Mouse (Mus musculus): Measurements from ENCODE around the gene Emc4. TPM values are rescaled to one million over a fixed set of nuclear protein-coding genes. Genes with fewer than 3 reads are reported as not detected.

The Emc4 gene
- total and polyA plus RNA-seq, 2 experiments from 2014 or later: 123 to 246 TPM

DNA sequence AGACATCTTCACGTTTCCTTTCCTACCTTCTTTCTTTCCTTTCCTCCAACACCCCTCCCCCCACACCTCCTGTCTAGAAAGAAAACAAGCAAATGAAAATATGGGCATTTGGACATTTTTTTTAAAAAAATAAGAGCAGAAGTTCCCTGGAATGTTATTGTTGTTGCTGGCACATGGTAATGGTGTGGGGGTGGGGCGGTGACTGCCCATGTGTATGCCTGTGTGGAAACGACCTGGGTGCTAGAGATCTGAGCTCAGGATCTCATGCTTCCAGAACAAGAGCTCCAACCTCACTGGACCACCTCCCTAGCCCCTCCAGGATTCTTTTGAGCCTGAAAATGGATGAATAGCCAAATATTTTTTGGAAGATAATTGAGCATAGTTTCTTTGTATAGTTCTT is 26.7 kb downstream of the Emc4 start:
- H3K27ac ChIP-seq: no peak overlapping the region
- H3K4me1 ChIP-seq (ENCODE audit: insufficient read depth, low read length): no peaks in the 10 kb centered on the region
- no peak overlapping the region for H3K4me3 ChIP-seq (ENCODE audit: low read length)
- H3K27me3 ChIP-seq (ENCODE audit: insufficient read depth, low read length): no peaks in the 10 kb centered on the region
- H3K36me3 ChIP-seq (ENCODE audit: insufficient read depth, low read length): peaks cover 29% of the 10 kb centered on the region
- TF ChIP-seq CTCF (IDR thresholded peaks at IDR 0.05; ENCODE audit: low read depth): no peak
- H3K4me2 ChIP-seq (ENCODE audit: low read depth, low read length): no peak overlapping the region
- no peak overlapping the region for H3K9ac ChIP-seq (replicated peaks; ENCODE audit: low read length)
- ATAC-seq: no peak
- DNase-seq (ENCODE audit: low spot score): no peak
- 77% methylated on average over 3 of the region's 3 CpGs for WGBS
- no peaks in the 10 kb centered on the region for H3K9me3 ChIP-seq (ENCODE audit: low read length)

DNA sequence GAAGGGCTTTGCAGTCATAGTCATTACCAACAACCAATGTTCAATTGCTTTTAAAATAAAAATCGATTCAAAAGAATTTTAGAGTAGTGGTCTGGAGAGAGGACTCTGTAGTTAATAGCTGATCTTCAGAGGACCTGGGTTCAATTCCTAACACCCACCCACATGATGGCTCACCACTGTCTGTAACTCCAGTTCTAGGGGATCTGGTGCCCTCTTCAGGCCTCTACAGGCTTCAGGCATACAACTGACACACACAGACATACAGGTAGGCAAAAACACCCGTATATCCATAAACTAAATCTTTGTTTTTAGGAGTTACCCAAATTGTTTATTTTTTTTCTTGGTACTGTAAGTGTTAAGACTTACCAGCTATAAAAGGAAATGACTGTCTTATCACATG is 28.1 kb downstream of the Emc4 start:
- H3K9ac ChIP-seq (replicated peaks; ENCODE audit: low read length): no peak overlapping the region
- H3K4me2 ChIP-seq (ENCODE audit: low read depth, low read length): no peak overlapping the region
- ATAC-seq (no peak), DNase-seq (ENCODE audit: low spot score) (no peak)
- H3K27me3 ChIP-seq (ENCODE audit: insufficient read depth, low read length): no peaks in the 10 kb centered on the region
- H3K27ac ChIP-seq: no peak overlapping the region
- peak; percentile 31 for TF ChIP-seq CTCF (IDR thresholded peaks at IDR 0.05; ENCODE audit: low read depth)
- 88% methylated on average over 2 of the region's 2 CpGs for WGBS
- H3K4me1 ChIP-seq (ENCODE audit: insufficient read depth, low read length): no peaks in the 10 kb centered on the region
- peaks cover 36% of the 10 kb centered on the region for H3K36me3 ChIP-seq (ENCODE audit: insufficient read depth, low read length)
- H3K4me3 ChIP-seq (ENCODE audit: low read length): no peak overlapping the region
- H3K9me3 ChIP-seq (ENCODE audit: low read length): no peaks in the 10 kb centered on the region

GRCm38 (mm10) chr2:112337211-112337610 is 30.6 kb downstream of the Emc4 start:
- H3K9me3 ChIP-seq (ENCODE audit: low read length): no peaks in the 10 kb centered on the region
- peaks cover 28% of the 10 kb centered on the region for H3K36me3 ChIP-seq (ENCODE audit: insufficient read depth, low read length)
- no peak overlapping the region for H3K4me3 ChIP-seq (ENCODE audit: low read length)
- no peak for TF ChIP-seq CTCF (IDR thresholded peaks at IDR 0.05; ENCODE audit: low read depth)
- WGBS: 85% methylated on average over 6 of the region's 6 CpGs
- no peak overlapping the region for H3K27ac ChIP-seq
- H3K4me1 ChIP-seq (ENCODE audit: insufficient read depth, low read length): no peaks in the 10 kb centered on the region
- ATAC-seq (no peak), DNase-seq (ENCODE audit: low spot score) (no peak)
- no peak overlapping the region for H3K9ac ChIP-seq (replicated peaks; ENCODE audit: low read length)
- H3K27me3 ChIP-seq (ENCODE audit: insufficient read depth, low read length): no peaks in the 10 kb centered on the region
- H3K4me2 ChIP-seq (ENCODE audit: low read depth, low read length): no peak overlapping the region

DNA sequence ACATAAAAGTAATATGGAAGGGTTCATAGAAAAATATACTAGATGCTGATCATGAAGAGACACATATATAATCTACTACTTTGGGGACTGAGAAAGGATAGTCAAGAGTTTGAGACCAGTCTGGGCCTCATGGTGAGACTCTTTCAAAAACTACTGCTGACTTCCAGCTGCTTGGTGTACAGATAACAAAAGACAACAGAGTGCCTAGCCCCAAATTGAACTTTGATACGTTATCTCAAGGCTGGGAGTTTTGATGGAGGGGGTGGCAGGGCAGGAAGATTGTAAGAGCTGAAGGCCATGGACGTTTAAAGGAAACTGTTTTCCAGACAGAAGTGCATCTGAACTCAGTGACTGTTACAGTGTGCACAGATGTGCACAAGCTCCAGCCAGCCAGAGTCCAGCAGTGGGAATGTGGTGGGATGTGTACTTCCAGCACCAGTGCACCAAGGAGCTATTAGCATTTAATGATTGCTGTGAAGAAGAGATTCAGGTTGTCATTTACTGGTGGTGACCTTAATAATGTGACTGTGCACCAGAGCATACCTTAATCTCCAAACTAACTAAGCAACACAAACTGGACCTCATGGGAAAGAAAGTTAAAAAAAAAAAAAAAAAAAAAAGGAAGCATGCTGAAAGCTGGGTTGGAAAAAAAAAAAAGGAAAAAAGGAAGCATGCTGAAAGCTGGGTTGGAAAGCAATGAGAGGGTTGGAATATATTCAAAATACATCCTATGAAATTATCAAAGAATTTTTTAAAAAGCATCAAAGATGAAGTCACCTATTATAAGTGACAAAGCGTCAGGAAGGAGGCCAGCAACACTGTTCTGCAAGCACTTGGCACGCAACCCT is 35.6 kb downstream of the Emc4 start:
- H3K27me3 ChIP-seq (ENCODE audit: insufficient read depth, low read length): no peaks in the 10 kb centered on the region
- H3K4me2 ChIP-seq (ENCODE audit: low read depth, low read length): no peak overlapping the region
- no peak overlapping the region for H3K4me3 ChIP-seq (ENCODE audit: low read length)
- H3K9ac ChIP-seq (replicated peaks; ENCODE audit: low read length): no peak overlapping the region
- H3K36me3 ChIP-seq (ENCODE audit: insufficient read depth, low read length): peaks cover 16% of the 10 kb centered on the region
- H3K4me1 ChIP-seq (ENCODE audit: insufficient read depth, low read length): no peaks in the 10 kb centered on the region
- DNase-seq (ENCODE audit: low spot score) (no peak), ATAC-seq (no peak)
- no peak for TF ChIP-seq CTCF (IDR thresholded peaks at IDR 0.05; ENCODE audit: low read depth)
- no peak overlapping the region for H3K27ac ChIP-seq
- 76% methylated on average over 4 of the region's 4 CpGs for WGBS
- no peaks in the 10 kb centered on the region for H3K9me3 ChIP-seq (ENCODE audit: low read length)

DNA sequence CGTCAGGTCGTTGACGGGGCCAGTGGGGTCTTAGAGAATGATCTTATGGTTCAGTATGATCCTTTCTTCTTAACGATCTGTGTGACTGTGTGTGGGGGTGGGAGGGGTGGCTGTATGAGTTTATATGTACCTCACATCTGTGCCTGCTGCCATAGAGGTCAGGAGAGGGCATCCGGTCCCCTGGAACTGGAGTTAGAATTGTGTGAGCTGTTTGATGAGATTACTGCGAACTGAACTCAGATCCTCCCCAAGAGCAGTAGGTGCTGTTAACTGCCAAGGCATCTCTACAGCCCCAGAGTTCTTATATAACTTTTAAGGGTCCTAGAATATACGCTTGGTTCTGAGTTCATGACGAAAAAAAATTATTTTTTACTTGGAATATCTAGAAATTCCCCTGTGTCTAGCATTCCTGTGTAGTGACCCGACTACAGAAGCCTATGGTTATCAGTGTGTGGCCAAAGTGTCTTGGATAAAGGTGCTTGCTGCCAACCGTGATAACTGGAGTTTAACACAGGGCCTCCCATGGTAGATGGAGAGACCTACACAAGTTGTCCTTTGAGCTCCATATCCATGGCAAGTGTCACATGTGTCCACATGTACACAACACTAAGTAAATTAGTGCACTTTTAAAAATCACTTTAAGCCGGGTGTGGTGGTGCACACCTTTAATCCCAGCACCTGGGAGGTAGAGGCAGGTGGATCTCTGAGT is 39.6 kb downstream of the Emc4 start:
- Histone ChIP-seq H3K36me3 (ENCODE audit: insufficient read depth, low read length) (no peaks in the 10 kb centered on the region), H3K4me3 (ENCODE audit: low read length) (no peak overlapping the region), H3K4me2 (ENCODE audit: low read depth, low read length) (no peak overlapping the region), H3K27ac (no peak overlapping the region), H3K9ac (replicated peaks; ENCODE audit: low read length) (no peak overlapping the region), H3K9me3 (ENCODE audit: low read length) (no peaks in the 10 kb centered on the region), H3K4me1 (ENCODE audit: insufficient read depth, low read length) (no peaks in the 10 kb centered on the region), H3K27me3 (ENCODE audit: insufficient read depth, low read length) (no peaks in the 10 kb centered on the region)
- ATAC-seq (no peak), DNase-seq (ENCODE audit: low spot score) (no peak)
- no peak for TF ChIP-seq CTCF (IDR thresholded peaks at IDR 0.05; ENCODE audit: low read depth)
- WGBS: 91% methylated on average over 11 of the region's 11 CpGs

DNA sequence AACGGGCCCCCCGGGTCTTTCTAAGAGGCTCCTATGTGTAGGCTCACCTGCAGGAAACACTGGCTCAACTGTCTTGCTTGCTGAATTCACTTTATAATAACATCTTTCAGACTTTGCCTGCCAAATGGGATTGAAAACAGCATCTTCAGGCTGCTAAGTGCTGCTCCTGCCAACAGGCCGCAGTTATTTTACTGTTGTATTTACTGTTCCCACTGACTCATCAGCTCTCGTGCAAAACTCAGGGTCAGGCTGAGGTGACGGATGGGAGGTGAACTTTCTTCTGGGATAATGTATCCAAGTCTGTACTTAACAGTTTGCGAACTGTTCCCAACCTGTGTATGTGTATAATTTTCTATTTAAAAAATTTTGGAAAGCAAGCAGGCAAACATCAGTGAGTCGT is 48.9 kb downstream of the Emc4 start:
- DNase-seq (ENCODE audit: low spot score) (no peak), ATAC-seq (no peak)
- Histone ChIP-seq H3K36me3 (ENCODE audit: insufficient read depth, low read length) (no peaks in the 10 kb centered on the region), H3K27me3 (ENCODE audit: insufficient read depth, low read length) (no peaks in the 10 kb centered on the region), H3K4me3 (ENCODE audit: low read length) (no peak overlapping the region), H3K9ac (replicated peaks; ENCODE audit: low read length) (no peak overlapping the region), H3K27ac (no peak overlapping the region), H3K4me1 (ENCODE audit: insufficient read depth, low read length) (no peaks in the 10 kb centered on the region), H3K9me3 (ENCODE audit: low read length) (no peaks in the 10 kb centered on the region), H3K4me2 (ENCODE audit: low read depth, low read length) (no peak overlapping the region)
- 86% methylated on average over 7 of the region's 7 CpGs for WGBS
- TF ChIP-seq CTCF (IDR thresholded peaks at IDR 0.05; ENCODE audit: low read depth): no peak

- H3K4me2 ChIP-seq (ENCODE audit: low read depth, low read length): no peak overlapping the region
- WGBS: 92% methylated on average over 2 of the region's 2 CpGs
- H3K27me3 ChIP-seq (ENCODE audit: insufficient read depth, low read length): no peaks in the 10 kb centered on the region
- no peak overlapping the region for H3K9ac ChIP-seq (replicated peaks; ENCODE audit: low read length)
- TF ChIP-seq CTCF (IDR thresholded peaks at IDR 0.05; ENCODE audit: low read depth): no peak
- no peak for ATAC-seq
- no peaks in the 10 kb centered on the region for H3K9me3 ChIP-seq (ENCODE audit: low read length)
- H3K4me3 ChIP-seq (ENCODE audit: low read length): no peak overlapping the region
- no peaks in the 10 kb centered on the region for H3K36me3 ChIP-seq (ENCODE audit: insufficient read depth, low read length)
- DNase-seq (ENCODE audit: low spot score): no peak
- no peak overlapping the region for H3K27ac ChIP-seq
- no peaks in the 10 kb centered on the region for H3K4me1 ChIP-seq (ENCODE audit: insufficient read depth, low read length)
These were observed 49.6 kb downstream of the Emc4 start for GRCm38 (mm10) chr2:112318227-112318626.

Data from hindbrain, postnatal 0 days (tissue).